Mouse (Mus musculus) limb, embryonic 14.5 days (tissue): ENCODE measurements around the gene Wfs1. TPM values are rescaled to one million over a fixed set of nuclear protein-coding genes. Genes with fewer than 3 reads are reported as not detected.

Experiments
- ATAC-seq: fragments of 200-750 bp; cut with Nextera tagmentation; 2 replicates; pipeline ENCODE4 v1.8.0; 2017; ENCODE audit warnings: low read depth, moderate number of reproducible peaks, moderate TSS enrichment; ENCODE audit not compliant: low FRiP score
- DNase-seq: peaks from one replicate; pipeline ENCODE4 v3.0.0-alpha.2; 2015; ENCODE audit warnings: low spot score
- H3K27ac ChIP-seq: fragments of 300-500 bp; sonication (generic); replicated peaks from 2 replicates; pipeline ENCODE4 v1.5.1; 2014; ENCODE audit warnings: low read depth, mild to moderate bottlenecking, low read length, moderate library complexity, mixed read lengths
- H3K27me3 ChIP-seq: fragments of 300-500 bp; sonication (generic); 2 replicates; pipeline ENCODE4 v1.6.1; 2014; ENCODE audit warnings: low read length, mixed read lengths; ENCODE audit not compliant: control insufficient read depth, insufficient read depth
- H3K36me3 ChIP-seq: fragments of 300-500 bp; sonication (generic); 2 replicates; pipeline ENCODE4 v1.6.1; 2014; ENCODE audit warnings: mild to moderate bottlenecking, low read length, moderate library complexity, mixed read lengths; ENCODE audit not compliant: control insufficient read depth, insufficient read depth
- H3K4me1 ChIP-seq: fragments of 300-500 bp; sonication (generic); 2 replicates; pipeline ENCODE4 v1.6.1; 2014; ENCODE audit warnings: antibody characterized with exemption, low read length, mixed read lengths; ENCODE audit not compliant: control insufficient read depth, insufficient read depth
- H3K4me2 ChIP-seq: fragments of 300-500 bp; sonication (generic); replicated peaks from 2 replicates; pipeline ENCODE4 v1.6.1; 2014; ENCODE audit warnings: low read depth, mild to moderate bottlenecking, low read length, moderate library complexity; ENCODE audit not compliant: severe bottlenecking
- H3K4me3 ChIP-seq: fragments of 300-500 bp; sonication (generic); replicated peaks from 2 replicates; pipeline ENCODE4 v1.5.1; 2014; ENCODE audit warnings: low read length
- H3K9ac ChIP-seq: fragments of 300-500 bp; sonication (generic); 2 replicates; pipeline ENCODE4 v1.6.1; 2014; ENCODE audit warnings: mild to moderate bottlenecking, low read depth, low read length, moderate library complexity; ENCODE audit not compliant: severe bottlenecking
- H3K9me3 ChIP-seq: fragments of 300-500 bp; sonication (generic); 2 replicates; pipeline ENCODE4 v1.6.1; 2016; ENCODE audit warnings: low read length; ENCODE audit not compliant: control insufficient read depth
- POLR2A ChIP-seq: fragments of 200-500 bp; IDR thresholded peaks from 2 replicates; pipeline ENCODE4 v1.8.0; 2012; ENCODE audit warnings: inconsistent platforms, mild to moderate bottlenecking, moderate library complexity, borderline replicate concordance; ENCODE audit not compliant: insufficient read depth, insufficient read length; ENCODE audit errors: extremely low read depth
- WGBS: fragments of 180-500 bp; shearing (Covaris S2); extraction: QIAGEN DNeasy Blood & Tissue Kit; methylation state at CpG from one replicate; pipeline ENCODE4 v1.1.7; 2014; 5-methylcytosine and 5-hydroxymethylcytosine counted together
- polyA plus RNA-seq, 2 experiments: library from polyadenylated mRNA; depleted of rRNA in 1 of 2; stranded (reverse) in 1 of 2; unstranded in 1 of 2; fragments of >200 nt; fragmentation: Nextera tagmentation in 1 of 2; extraction: Ambion mirVana in 1 of 2; gene quantifications; 2 replicates each; pipeline versions ENCODE4 v1.2.1 to v1.2.3; 2012 to 2014

Wfs1 gene
- polyA plus RNA-seq, 2 experiments: 11.2 to 12.8 TPM

GRCm38 (mm10) chr5:36997996-36998395, 9.0 kb upstream of the Wfs1 start:
- Histone ChIP-seq H3K4me1 (no peaks in the 10 kb centered on the region), H3K4me3 (no peak overlapping the region), H3K36me3 (no peaks in the 10 kb centered on the region), H3K27ac (no peak overlapping the region), H3K27me3 (no peaks in the 10 kb centered on the region), H3K9ac (no peak overlapping the region), H3K9me3 (no peaks in the 10 kb centered on the region), H3K4me2 (no peak overlapping the region)
- 60% methylated on average over 5 of the region's 5 CpGs for WGBS
- no peak for DNase-seq
- no peak for TF ChIP-seq POLR2A
- ATAC-seq: no peak

- DNase-seq (no peak), ATAC-seq (no peak)
- no peak overlapping the region for H3K27ac ChIP-seq
- no peaks in the 10 kb centered on the region for H3K36me3 ChIP-seq
- H3K4me3 ChIP-seq: no peak overlapping the region
- 84% methylated on average over 14 of the region's 14 CpGs for WGBS
- no peak for TF ChIP-seq POLR2A
- H3K4me2 ChIP-seq: no peak overlapping the region
- no peaks in the 10 kb centered on the region for H3K9me3 ChIP-seq
- H3K4me1 ChIP-seq: no peaks in the 10 kb centered on the region
- H3K27me3 ChIP-seq: no peaks in the 10 kb centered on the region
- H3K9ac ChIP-seq: no peak overlapping the region
Measured at GRCm38 (mm10) chr5:36996410-36996809, 7.4 kb upstream of the Wfs1 start.

GRCm38 (mm10) chr5:36990631-36991350, 1.8 kb upstream of the Wfs1 start:
- Histone ChIP-seq H3K9ac (no peak overlapping the region), H3K4me2 (no peak overlapping the region), H3K27me3 (no peaks in the 10 kb centered on the region), H3K36me3 (no peaks in the 10 kb centered on the region), H3K4me3 (no peak overlapping the region), H3K27ac (no peak overlapping the region), H3K9me3 (no peaks in the 10 kb centered on the region), H3K4me1 (no peaks in the 10 kb centered on the region; the same call in 1 of the 2 replicates)
- DNase-seq (no peak), ATAC-seq (no peak)
- WGBS: 67% methylated on average over 3 of the region's 3 CpGs
- no peak for TF ChIP-seq POLR2A

- no peaks in the 10 kb centered on the region for H3K9me3 ChIP-seq
- H3K27me3 ChIP-seq: no peaks in the 10 kb centered on the region
- 46% methylated on average over 3 of the region's 3 CpGs for WGBS
- DNase-seq (no peak), ATAC-seq (no peak)
- no peak overlapping the region for H3K4me2 ChIP-seq
- H3K4me3 ChIP-seq: no peak overlapping the region
- H3K4me1 ChIP-seq: no peaks in the 10 kb centered on the region; the same call in 1 of the 2 replicates
- no peak overlapping the region for H3K27ac ChIP-seq
- H3K9ac ChIP-seq: no peak overlapping the region
- no peak for TF ChIP-seq POLR2A
- no peaks in the 10 kb centered on the region for H3K36me3 ChIP-seq
Measured at GRCm38 (mm10) chr5:36990196-36990595, 1.2 kb upstream of the Wfs1 start.

- no peaks in the 10 kb centered on the region for H3K9me3 ChIP-seq
- H3K4me2 ChIP-seq: peak overlapping the region; percentile 98
- H3K27ac ChIP-seq: no peak overlapping the region
- H3K4me3 ChIP-seq: peak overlapping the region; percentile 75
- ATAC-seq (no peak), DNase-seq (no peak)
- H3K36me3 ChIP-seq: no peaks in the 10 kb centered on the region
- 6% methylated on average over 3 of the region's 3 CpGs for WGBS
- no peak for TF ChIP-seq POLR2A
- no peak overlapping the region for H3K9ac ChIP-seq
- no peaks in the 10 kb centered on the region for H3K27me3 ChIP-seq
- H3K4me1 ChIP-seq: no peaks in the 10 kb centered on the region; the same call in 1 of the 2 replicates
Measured at GRCm38 (mm10) chr5:36989625-36989977, 596 bp upstream of the Wfs1 start.
